Mouse (Mus musculus): ENCODE results near the gene Rap1gap. TPM values are rescaled to one million over a fixed set of nuclear protein-coding genes. Genes with fewer than 3 reads are reported as not detected.
A peak's percentile ranks its signal among the peaks of the same experiment; 100 is the strongest.

Rap1gap gene
- polyA plus RNA-seq, 1 experiment from 2014 or later: 10.3 TPM

GRCm38 (mm10) chr4:137657674-137658073, 6.9 kb upstream of the Rap1gap start:
- Histone ChIP-seq H3K27ac (ENCODE audit: low read depth, low read length) (no peak overlapping the region), H3K9ac (ENCODE audit: low read depth, low read length) (no peak overlapping the region), H3K9me3 (ENCODE audit: control insufficient read depth, low read length) (no peaks in the 10 kb centered on the region), H3K4me3 (ENCODE audit: low read length) (no peak overlapping the region), H3K4me1 (ENCODE audit: control insufficient read depth, insufficient read depth, low read length) (0 out of 2 replicates have a peak, but pooled peaks cover 2% of the 10 kb centered on the region), H3K4me2 (replicated peaks; ENCODE audit: low read depth, low read length) (no peak overlapping the region), H3K27me3 (ENCODE audit: control insufficient read depth, insufficient read depth, low read length) (no peaks in the 10 kb centered on the region), H3K36me3 (ENCODE audit: control insufficient read depth, insufficient read depth, low read length) (peaks cover 53% of the 10 kb centered on the region)
- WGBS: 91% methylated on average over 8 of the region's 8 CpGs
- ATAC-seq (ENCODE audit: low FRiP score, low TSS enrichment): no peak

- H3K36me3 ChIP-seq (ENCODE audit: control insufficient read depth, insufficient read depth, low read length): peaks cover 35% of the 10 kb centered on the region
- WGBS: 85% methylated on average over 4 of the region's 4 CpGs
- ATAC-seq (ENCODE audit: low FRiP score, low TSS enrichment): no peak
Measured at GRCm38 (mm10) chr4:137659541-137659940, 5.0 kb upstream of the Rap1gap start.

GRCm38 (mm10) chr4:137660364-137661077, 4.0 kb upstream of the Rap1gap start:
- ATAC-seq (ENCODE audit: low FRiP score, low TSS enrichment): no peak
- H3K27ac ChIP-seq (ENCODE audit: low read depth, low read length): 0 out of 2 replicates have a peak overlapping the region, but pooled peaks have one; percentile 42

More at GRCm38 (mm10) chr4:137659541-137659940, 5.0 kb upstream of the Rap1gap start:
- Histone ChIP-seq H3K9ac (ENCODE audit: low read depth, low read length) (no peak overlapping the region), H3K4me1 (ENCODE audit: control insufficient read depth, insufficient read depth, low read length) (0 out of 2 replicates have a peak, but pooled peaks cover 2% of the 10 kb centered on the region), H3K27me3 (ENCODE audit: control insufficient read depth, insufficient read depth, low read length) (peaks cover 6% of the 10 kb centered on the region; the same call in 1 of the 2 replicates), H3K4me2 (replicated peaks; ENCODE audit: low read depth, low read length) (no peak overlapping the region), H3K4me3 (ENCODE audit: low read length) (no peak overlapping the region), H3K9me3 (ENCODE audit: control insufficient read depth, low read length) (no peaks in the 10 kb centered on the region), H3K27ac (ENCODE audit: low read depth, low read length) (no peak overlapping the region)

GRCm38 (mm10) chr4:137661078-137661450, 3.5 kb upstream of the Rap1gap start:
- 0 out of 2 replicates have a peak overlapping the region, but pooled peaks have one; percentile 42 for H3K27ac ChIP-seq (ENCODE audit: low read depth, low read length)
- no peak overlapping the region for H3K4me3 ChIP-seq (ENCODE audit: low read length)
- WGBS: 72% methylated on average over 2 of the region's 2 CpGs
- no peak overlapping the region for H3K4me2 ChIP-seq (replicated peaks; ENCODE audit: low read depth, low read length)
- 0 out of 2 replicates have a peak, but pooled peaks cover 2% of the 10 kb centered on the region for H3K4me1 ChIP-seq (ENCODE audit: control insufficient read depth, insufficient read depth, low read length)
- H3K27me3 ChIP-seq (ENCODE audit: control insufficient read depth, insufficient read depth, low read length): peaks cover 13% of the 10 kb centered on the region
- no peak for ATAC-seq (ENCODE audit: low FRiP score, low TSS enrichment)
- H3K9me3 ChIP-seq (ENCODE audit: control insufficient read depth, low read length): no peaks in the 10 kb centered on the region
- peaks cover 20% of the 10 kb centered on the region for H3K36me3 ChIP-seq (ENCODE audit: control insufficient read depth, insufficient read depth, low read length)
- H3K9ac ChIP-seq (ENCODE audit: low read depth, low read length): no peak overlapping the region

More at GRCm38 (mm10) chr4:137660364-137661077, 4.0 kb upstream of the Rap1gap start:
- H3K4me2 ChIP-seq (replicated peaks; ENCODE audit: low read depth, low read length): no peak overlapping the region
- H3K9me3 ChIP-seq (ENCODE audit: control insufficient read depth, low read length): no peaks in the 10 kb centered on the region
- WGBS: 61% methylated on average over 10 of the region's 10 CpGs
- H3K4me3 ChIP-seq (ENCODE audit: low read length): no peak overlapping the region
- H3K4me1 ChIP-seq (ENCODE audit: control insufficient read depth, insufficient read depth, low read length): 0 out of 2 replicates have a peak, but pooled peaks cover 2% of the 10 kb centered on the region
- no peak overlapping the region for H3K9ac ChIP-seq (ENCODE audit: low read depth, low read length)
- peaks cover 13% of the 10 kb centered on the region for H3K27me3 ChIP-seq (ENCODE audit: control insufficient read depth, insufficient read depth, low read length)
- peaks cover 26% of the 10 kb centered on the region for H3K36me3 ChIP-seq (ENCODE audit: control insufficient read depth, insufficient read depth, low read length)

GRCm38 (mm10) chr4:137661547-137661946, 3.0 kb upstream of the Rap1gap start:
- 0 out of 2 replicates have a peak, but pooled peaks cover 2% of the 10 kb centered on the region for H3K4me1 ChIP-seq (ENCODE audit: control insufficient read depth, insufficient read depth, low read length)
- WGBS: 75% methylated on average over 6 of the region's 6 CpGs
- H3K36me3 ChIP-seq (ENCODE audit: control insufficient read depth, insufficient read depth, low read length): peaks cover 15% of the 10 kb centered on the region
- H3K9ac ChIP-seq (ENCODE audit: low read depth, low read length): no peak overlapping the region
- no peak overlapping the region for H3K4me2 ChIP-seq (replicated peaks; ENCODE audit: low read depth, low read length)
- H3K4me3 ChIP-seq (ENCODE audit: low read length): no peak overlapping the region
- H3K27me3 ChIP-seq (ENCODE audit: control insufficient read depth, insufficient read depth, low read length): peaks cover 13% of the 10 kb centered on the region
- no peaks in the 10 kb centered on the region for H3K9me3 ChIP-seq (ENCODE audit: control insufficient read depth, low read length)
- H3K27ac ChIP-seq (ENCODE audit: low read depth, low read length): peak overlapping the region; percentile 37; the same call in 1 of the 2 replicates
- no peak for ATAC-seq (ENCODE audit: low FRiP score, low TSS enrichment)

GRCm38 (mm10) chr4:137663491-137663890, 1.0 kb upstream of the Rap1gap start:
- 76% methylated on average over 4 of the region's 4 CpGs for WGBS
- H3K27me3 ChIP-seq (ENCODE audit: control insufficient read depth, insufficient read depth, low read length): peaks cover 13% of the 10 kb centered on the region
- ATAC-seq (ENCODE audit: low FRiP score, low TSS enrichment): no peak

GRCm38 (mm10) chr4:137664980-137665675, 602 bp downstream of the Rap1gap start:
- Histone ChIP-seq H3K27ac (ENCODE audit: low read depth, low read length) (no peak overlapping the region), H3K9me3 (ENCODE audit: control insufficient read depth, low read length) (no peaks in the 10 kb centered on the region), H3K9ac (ENCODE audit: low read depth, low read length) (peak overlapping the region; percentile 66), H3K4me2 (replicated peaks; ENCODE audit: low read depth, low read length) (peak overlapping the region; percentile 80), H3K36me3 (ENCODE audit: control insufficient read depth, insufficient read depth, low read length) (no peaks in the 10 kb centered on the region), H3K4me3 (ENCODE audit: low read length) (peak overlapping the region; percentile 57), H3K27me3 (ENCODE audit: control insufficient read depth, insufficient read depth, low read length) (peaks cover 13% of the 10 kb centered on the region), H3K4me1 (ENCODE audit: control insufficient read depth, insufficient read depth, low read length) (0 out of 2 replicates have a peak, but pooled peaks cover 2% of the 10 kb centered on the region)
- ATAC-seq (ENCODE audit: low FRiP score, low TSS enrichment): no peak
- 9% methylated on average over 12 of the region's 15 CpGs for WGBS

More at GRCm38 (mm10) chr4:137663491-137663890, 1.0 kb upstream of the Rap1gap start:
- no peaks in the 10 kb centered on the region for H3K36me3 ChIP-seq (ENCODE audit: control insufficient read depth, insufficient read depth, low read length)
- H3K9me3 ChIP-seq (ENCODE audit: control insufficient read depth, low read length): no peaks in the 10 kb centered on the region
- 0 out of 2 replicates have a peak, but pooled peaks cover 2% of the 10 kb centered on the region for H3K4me1 ChIP-seq (ENCODE audit: control insufficient read depth, insufficient read depth, low read length)
- no peak overlapping the region for H3K9ac ChIP-seq (ENCODE audit: low read depth, low read length)
- no peak overlapping the region for H3K4me3 ChIP-seq (ENCODE audit: low read length)
- no peak overlapping the region for H3K4me2 ChIP-seq (replicated peaks; ENCODE audit: low read depth, low read length)
- H3K27ac ChIP-seq (ENCODE audit: low read depth, low read length): no peak overlapping the region

- no peak overlapping the region for H3K9ac ChIP-seq (ENCODE audit: low read depth, low read length)
- H3K27ac ChIP-seq (ENCODE audit: low read depth, low read length): no peak overlapping the region
- no peaks in the 10 kb centered on the region for H3K9me3 ChIP-seq (ENCODE audit: control insufficient read depth, low read length)
- 91% methylated on average over 5 of the region's 5 CpGs for whole genome bisulfite sequencing
- H3K4me1 ChIP-seq (ENCODE audit: control insufficient read depth, insufficient read depth, low read length): no peaks in the 10 kb centered on the region
- H3K4me2 ChIP-seq (replicated peaks; ENCODE audit: low read depth, low read length): no peak overlapping the region
- no peak overlapping the region for H3K4me3 ChIP-seq (ENCODE audit: low read length)
- H3K36me3 ChIP-seq (ENCODE audit: control insufficient read depth, insufficient read depth, low read length): no peaks in the 10 kb centered on the region
- no peak for ATAC-seq (ENCODE audit: low FRiP score, low TSS enrichment)
- H3K27me3 ChIP-seq (ENCODE audit: control insufficient read depth, insufficient read depth, low read length): peaks cover 13% of the 10 kb centered on the region
Measured at GRCm38 (mm10) chr4:137665791-137666190, 1.3 kb downstream of the Rap1gap start.
